Mouse (Mus musculus): ENCODE data around the gene Fez2. TPM values are rescaled to one million over a fixed set of nuclear protein-coding genes. Genes with fewer than 3 reads are reported as not detected.

Fez2 gene
- polyA plus RNA-seq, 1 experiment from 2014 or later: 17.6 TPM

GRCm38 (mm10) chr17:78343688-78344087 is 74.3 kb downstream of the Fez2 start:
- no peaks in the 10 kb centered on the region for H3K9me3 ChIP-seq (replicated peaks)
- H3K36me3 ChIP-seq: no peaks in the 10 kb centered on the region
- no peak overlapping the region for H3K4me2 ChIP-seq
- 86% methylated on average over 3 of the region's 3 CpGs for WGBS (ENCODE audit: insufficient replicate concordance)
- H3K4me1 ChIP-seq (replicated peaks): no peaks in the 10 kb centered on the region
- no peak overlapping the region for H3K27ac ChIP-seq
- H3K9ac ChIP-seq: no peak overlapping the region
- H3K4me3 ChIP-seq (replicated peaks): no peak overlapping the region
- H3K27me3 ChIP-seq: no peaks in the 10 kb centered on the region
- no peak for ATAC-seq (ENCODE audit: low read depth)
- DNase-seq: no peak

- Histone ChIP-seq H3K4me1 (replicated peaks) (peaks cover 14% of the 10 kb centered on the region), H3K9ac (no peak overlapping the region), H3K4me3 (replicated peaks) (no peak overlapping the region), H3K27ac (no peak overlapping the region), H3K27me3 (no peaks in the 10 kb centered on the region), H3K9me3 (replicated peaks) (no peaks in the 10 kb centered on the region), H3K4me2 (no peak overlapping the region), H3K36me3 (no peaks in the 10 kb centered on the region)
- ATAC-seq (ENCODE audit: low read depth): no peak
- WGBS (ENCODE audit: insufficient replicate concordance): 77% methylated on average over 8 of the region's 8 CpGs
- DNase-seq: no peak
Observed at GRCm38 (mm10) chr17:78335250-78335649, 82.7 kb downstream of the Fez2 start.

- Histone ChIP-seq H3K4me2 (no peak overlapping the region), H3K27ac (no peak overlapping the region), H3K4me1 (replicated peaks) (peaks cover 26% of the 10 kb centered on the region), H3K9me3 (replicated peaks) (no peaks in the 10 kb centered on the region), H3K27me3 (no peaks in the 10 kb centered on the region), H3K9ac (no peak overlapping the region), H3K4me3 (replicated peaks) (no peak overlapping the region), H3K36me3 (no peaks in the 10 kb centered on the region)
- WGBS (ENCODE audit: insufficient replicate concordance): 91% methylated on average over 10 of the region's 10 CpGs
- DNase-seq: no peak
- no peak for ATAC-seq (ENCODE audit: low read depth)
Observed at GRCm38 (mm10) chr17:78333275-78333674, 84.7 kb downstream of the Fez2 start.

GRCm38 (mm10) chr17:78331438-78331837 is 86.5 kb downstream of the Fez2 start:
- ATAC-seq (ENCODE audit: low read depth) (no peak), DNase-seq (no peak)
- peaks cover 44% of the 10 kb centered on the region for H3K4me1 ChIP-seq (replicated peaks)
- 45% methylated on average over 8 of the region's 8 CpGs for WGBS (ENCODE audit: insufficient replicate concordance)
- H3K4me2 ChIP-seq: no peak overlapping the region
- no peak overlapping the region for H3K9ac ChIP-seq
- no peaks in the 10 kb centered on the region for H3K36me3 ChIP-seq
- no peak overlapping the region for H3K4me3 ChIP-seq (replicated peaks)
- no peaks in the 10 kb centered on the region for H3K27me3 ChIP-seq
- 0 out of 2 replicates have a peak overlapping the region, but pooled peaks have one; percentile 5 for H3K27ac ChIP-seq
- H3K9me3 ChIP-seq (replicated peaks): no peaks in the 10 kb centered on the region

GRCm38 (mm10) chr17:78328287-78328686 is 89.7 kb downstream of the Fez2 start:
- Histone ChIP-seq H3K36me3 (no peaks in the 10 kb centered on the region), H3K27me3 (no peaks in the 10 kb centered on the region), H3K27ac (peak overlapping the region; percentile 84), H3K4me3 (replicated peaks) (no peak overlapping the region), H3K9ac (0 out of 2 replicates have a peak overlapping the region, but pooled peaks have one; percentile 31), H3K4me2 (peak overlapping the region; percentile 34), H3K9me3 (replicated peaks) (no peaks in the 10 kb centered on the region), H3K4me1 (replicated peaks) (peaks cover 58% of the 10 kb centered on the region)
- peak; percentile 96 for ATAC-seq (ENCODE audit: low read depth)
- DNase-seq: peak; percentile 75
- WGBS (ENCODE audit: insufficient replicate concordance): 10% methylated on average over 3 of the region's 3 CpGs

- ATAC-seq (ENCODE audit: low read depth): peak; percentile 50
Observed at GRCm38 (mm10) chr17:78327187-78327586, 90.8 kb downstream of the Fez2 start.

GRCm38 (mm10) chr17:78326381-78326780 is 91.6 kb downstream of the Fez2 start:
- Histone ChIP-seq H3K27ac (peak overlapping the region; percentile 68), H3K36me3 (no peaks in the 10 kb centered on the region), H3K4me3 (replicated peaks) (no peak overlapping the region), H3K9me3 (replicated peaks) (no peaks in the 10 kb centered on the region), H3K4me2 (no peak overlapping the region), H3K27me3 (no peaks in the 10 kb centered on the region), H3K9ac (0 out of 2 replicates have a peak overlapping the region, but pooled peaks have one; percentile 3), H3K4me1 (replicated peaks) (peaks cover 59% of the 10 kb centered on the region)
- no peak for ATAC-seq (ENCODE audit: low read depth)
- whole genome bisulfite sequencing (ENCODE audit: insufficient replicate concordance): 85% methylated on average over 2 of the region's 2 CpGs
- no peak for DNase-seq

More at GRCm38 (mm10) chr17:78327187-78327586, 90.8 kb downstream of the Fez2 start:
- no peak overlapping the region for H3K4me3 ChIP-seq (replicated peaks)
- peak overlapping the region; percentile 68 for H3K27ac ChIP-seq
- 0 out of 2 replicates have a peak overlapping the region, but pooled peaks have one; percentile 8 for H3K4me2 ChIP-seq
- DNase-seq: no peak
- H3K4me1 ChIP-seq (replicated peaks): peaks cover 58% of the 10 kb centered on the region
- H3K9me3 ChIP-seq (replicated peaks): no peaks in the 10 kb centered on the region
- H3K36me3 ChIP-seq: no peaks in the 10 kb centered on the region
- 22% methylated on average over 4 of the region's 4 CpGs for WGBS (ENCODE audit: insufficient replicate concordance)
- H3K9ac ChIP-seq: no peak overlapping the region
- H3K27me3 ChIP-seq: no peaks in the 10 kb centered on the region

- Histone ChIP-seq H3K27ac (peak overlapping the region; percentile 68), H3K4me1 (replicated peaks) (peaks cover 59% of the 10 kb centered on the region), H3K9ac (no peak overlapping the region), H3K4me2 (no peak overlapping the region), H3K9me3 (replicated peaks) (no peaks in the 10 kb centered on the region), H3K4me3 (replicated peaks) (no peak overlapping the region), H3K27me3 (no peaks in the 10 kb centered on the region), H3K36me3 (no peaks in the 10 kb centered on the region)
- WGBS (ENCODE audit: insufficient replicate concordance): 77% methylated on average over 7 of the region's 7 CpGs
- no peak for ATAC-seq (ENCODE audit: low read depth)
- no peak for DNase-seq
Observed at GRCm38 (mm10) chr17:78325761-78326332, 92.1 kb downstream of the Fez2 start.

GRCm38 (mm10) chr17:78322369-78323335 is 95.3 kb downstream of the Fez2 start:
- Histone ChIP-seq H3K27me3 (no peaks in the 10 kb centered on the region), H3K4me2 (no peak overlapping the region), H3K27ac (no peak overlapping the region), H3K9ac (no peak overlapping the region), H3K36me3 (no peaks in the 10 kb centered on the region), H3K4me3 (replicated peaks) (no peak overlapping the region), H3K9me3 (replicated peaks) (no peaks in the 10 kb centered on the region), H3K4me1 (replicated peaks) (peaks cover 53% of the 10 kb centered on the region)
- 73% methylated on average over 18 of the region's 18 CpGs for WGBS (ENCODE audit: insufficient replicate concordance)
- DNase-seq: no peak
- ATAC-seq (ENCODE audit: low read depth): no peak

GRCm38 (mm10) chr17:78321216-78321835 is 96.6 kb downstream of the Fez2 start:
- no peak for DNase-seq
- ATAC-seq (ENCODE audit: low read depth): no peak
- Histone ChIP-seq H3K4me2 (no peak overlapping the region), H3K36me3 (no peaks in the 10 kb centered on the region), H3K9ac (no peak overlapping the region), H3K4me3 (replicated peaks) (no peak overlapping the region), H3K9me3 (replicated peaks) (no peaks in the 10 kb centered on the region), H3K27me3 (no peaks in the 10 kb centered on the region), H3K27ac (no peak overlapping the region), H3K4me1 (replicated peaks) (peaks cover 43% of the 10 kb centered on the region)
- WGBS (ENCODE audit: insufficient replicate concordance): 74% methylated on average over 11 of the region's 11 CpGs
